ENCODE assay signal across 13 mouse cellular contexts in genomic region chr10:96627332-96627731, GRCm38 (mm10).
"Had no signal": no experiment of that assay in that cellular context is flagged by ENCODE, and none has a peak within 500 bp of the region (broad histone marks: within the 10 kb centered on the region; RNA-seq: fewer than 3 reads in every experiment).

No protein-coding gene starts in this region.

- H3K9me3 ChIP-seq: limb, embryonic 13.5 days; midbrain, embryonic 12.5 days; neural tube, embryonic 12.5 days had no signal

- DNase-seq: kidney, postnatal 10 days; kidney, postnatal 4 days; left cerebral cortex, postnatal 4 days; lung, adult 18-20 months; retina, postnatal 1 day; right cerebral cortex, postnatal 14 days; thymus, adult 2 months; thymus, postnatal 25 days had no signal

- H3K27ac ChIP-seq: layer of hippocampus, adult 2 months; limb, embryonic 13.5 days; liver, embryonic 14.5 days; midbrain, embryonic 12.5 days; neural tube, embryonic 12.5 days had no signal

- H3K4me2 ChIP-seq: limb, embryonic 13.5 days; midbrain, embryonic 12.5 days; neural tube, embryonic 12.5 days had no signal

- H3K9ac ChIP-seq: limb, embryonic 13.5 days; liver, embryonic 14.5 days; midbrain, embryonic 12.5 days; neural tube, embryonic 12.5 days had no signal

- H3K4me3 ChIP-seq: layer of hippocampus, adult 2 months; limb, embryonic 13.5 days; midbrain, embryonic 12.5 days; neural tube, embryonic 12.5 days had no signal

- H3K27me3 ChIP-seq: limb, embryonic 13.5 days; midbrain, embryonic 12.5 days; neural tube, embryonic 12.5 days had no signal
